9 mouse cellular contexts compared by ENCODE assay signal in the genomic region with DNA sequence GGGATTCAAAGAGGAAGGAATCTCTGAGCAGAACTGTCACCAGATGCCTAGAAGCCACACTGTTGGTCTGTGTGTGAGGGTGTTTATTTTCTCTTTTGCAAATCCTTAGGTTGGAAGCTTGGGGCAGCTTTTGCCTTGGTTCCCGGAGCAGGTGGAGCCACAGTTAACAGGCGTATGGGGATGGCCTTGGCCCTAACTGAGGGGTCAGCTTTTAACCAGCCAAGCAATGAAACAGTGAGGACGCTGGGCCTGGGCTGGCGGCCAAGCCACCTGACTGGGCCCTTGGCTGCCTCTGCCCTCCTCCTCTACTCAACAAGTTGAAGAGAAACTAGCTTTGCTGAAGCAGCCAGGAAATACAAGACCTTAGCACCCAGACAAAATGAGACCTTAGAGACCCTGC. TPM values are rescaled to one million over a fixed set of nuclear protein-coding genes. Genes with fewer than 3 reads are reported as not detected.
DNase-seq lines count a peak whose midpoint lies in the region; ATAC-seq lines count a peak whose summit lies in the region.
"Had no signal": no experiment of that assay in that cellular context is flagged by ENCODE, and none has a peak within 500 bp of the region (broad histone marks: within the 10 kb centered on the region; RNA-seq: fewer than 3 reads in every experiment).

Klhdc7a (minus strand) TSS at position 105 of the 400 bp plus-strand sequence.

- ATAC-seq in hindbrain, embryonic 15.5 days (ENCODE audit: low FRiP score, low read depth) = peak; percentile 57; the same call in 1 of the 2 replicates
- ATAC-seq in lung, embryonic 16.5 days (ENCODE audit: low read depth) = peak; percentile 86
- no peak for ATAC-seq in inflammation-experienced regulatory T-cells, adult 6 months

- WGBS in hindbrain, embryonic 15.5 days = 33% methylated on average over 4 of the region's 4 CpGs
- 25% methylated on average over 4 of the region's 4 CpGs for WGBS in lung, embryonic 16.5 days

- H3K4me2 ChIP-seq in hindbrain, embryonic 15.5 days = no peak within 1 kb of the TSS
- H3K4me2 ChIP-seq in lung, embryonic 16.5 days (ENCODE audit: low read depth, low read length) = peak within 1 kb of the TSS; percentile 42

- no peak within 1 kb of the TSS for H3K4me3 ChIP-seq in hindbrain, embryonic 15.5 days
- H3K4me3 ChIP-seq in lung, embryonic 16.5 days (ENCODE audit: low read length) = peak within 1 kb of the TSS; percentile 27

- no peaks in the 10 kb centered on the region for H3K9me3 ChIP-seq in hindbrain, embryonic 15.5 days
- no peaks in the 10 kb centered on the region for H3K9me3 ChIP-seq in lung, embryonic 16.5 days (ENCODE audit: control insufficient read depth, low read length)

- H3K4me1 ChIP-seq in hindbrain, embryonic 15.5 days (replicated peaks) = peaks cover 14% of the 10 kb centered on the region
- H3K4me1 ChIP-seq in lung, embryonic 16.5 days (replicated peaks; ENCODE audit: control insufficient read depth, insufficient read depth, low read length) = peaks cover 10% of the 10 kb centered on the region

- no peaks in the 10 kb centered on the region for H3K27me3 ChIP-seq in hindbrain, embryonic 15.5 days
- H3K27me3 ChIP-seq in lung, embryonic 16.5 days (ENCODE audit: control insufficient read depth, insufficient read depth, low read depth, low read length) = no peaks in the 10 kb centered on the region

- DNase-seq in 3134 (ENCODE audit: extremely low read depth, insufficient read length, low spot score) = peak; percentile 68
- peak; percentile 86 for DNase-seq in adrenal gland, postnatal 25 days
- DNase-seq in frontal cortex, postnatal 10 days (ENCODE audit: low spot score in 2 of 2) = peak; percentile 56 to 62
- DNase-seq in layer of hippocampus, postnatal 36 days = peak; percentile 65 to 67
- peak; percentile 84 for DNase-seq in testis, postnatal 14 days (ENCODE audit: low spot score)

- H3K27ac ChIP-seq in hindbrain, embryonic 15.5 days (replicated peaks) = peak within 1 kb of the TSS; percentile 54; the same call in 1 of the 2 replicates
- peak within 1 kb of the TSS; percentile 90 for H3K27ac ChIP-seq in lung, embryonic 16.5 days (ENCODE audit: low read length)

- H3K36me3 ChIP-seq in hindbrain, embryonic 15.5 days = no peaks in the 10 kb centered on the region
- no peaks in the 10 kb centered on the region for H3K36me3 ChIP-seq in lung, embryonic 16.5 days (ENCODE audit: control insufficient read depth, insufficient read depth, low read length)

- no peak within 1 kb of the TSS for H3K9ac ChIP-seq in hindbrain, embryonic 15.5 days
- H3K9ac ChIP-seq in lung, embryonic 16.5 days (ENCODE audit: low read length) = peak within 1 kb of the TSS; percentile 37; the same call in 1 of the 2 replicates

RNA-seq across cellular contexts. Expression of gene Klhdc7a, which starts in this region (rescaled TPM):
- 10.8 and 11.9 TPM in 2 replicates for total RNA-seq in adrenal gland, postnatal 25 days (2021)
- polyA plus RNA-seq in hindbrain, embryonic 15.5 days (2015; fragmentation: Nextera tagmentation; extraction: Ambion mirVana) = 0.56 and 0.73 TPM in 2 replicates
- total RNA-seq in layer of hippocampus, postnatal 36 days (2021) = 1 to 10 TPM; 8.7 to 9.9 TPM
- polyA plus RNA-seq in lung, embryonic 16.5 days (2015; fragmentation: Nextera tagmentation; extraction: Ambion mirVana) = 1.1 and 1.2 TPM in 2 replicates
- under 1 TPM in 1 of 3 experiments, not detected in 2; 0.08 TPM for polyA plus RNA-seq in inflammation-experienced regulatory T-cells, adult 6 months (2017; shearing (Covaris generic))
- total RNA-seq: hematopoietic stem cell, adult 5-6 weeks had no signal

Comparison
In these comparisons a context has a peak if more than half of its experiments do, and no peak if none do; other contexts are left out.
1. Peak in ATAC-seq and H3K27ac ChIP-seq in hindbrain, embryonic 15.5 days; RNA of the gene not detected or under 1 TPM.